Mouse (Mus musculus): Measurements from ENCODE around the gene Nat8f1. TPM values are rescaled to one million over a fixed set of nuclear protein-coding genes. Genes with fewer than 3 reads are reported as not detected.
"Not testable (repeated sequence)": the region's sequence is repeated elsewhere in the genome, so short reads cannot be mapped to it uniquely, and the experiment has no call there.

Nat8f1 gene
- 5.2 and 6.8 TPM in 2 replicates for polyA plus RNA-seq (2014; fragmentation: Nextera tagmentation; extraction: Ambion mirVana)

DNA sequence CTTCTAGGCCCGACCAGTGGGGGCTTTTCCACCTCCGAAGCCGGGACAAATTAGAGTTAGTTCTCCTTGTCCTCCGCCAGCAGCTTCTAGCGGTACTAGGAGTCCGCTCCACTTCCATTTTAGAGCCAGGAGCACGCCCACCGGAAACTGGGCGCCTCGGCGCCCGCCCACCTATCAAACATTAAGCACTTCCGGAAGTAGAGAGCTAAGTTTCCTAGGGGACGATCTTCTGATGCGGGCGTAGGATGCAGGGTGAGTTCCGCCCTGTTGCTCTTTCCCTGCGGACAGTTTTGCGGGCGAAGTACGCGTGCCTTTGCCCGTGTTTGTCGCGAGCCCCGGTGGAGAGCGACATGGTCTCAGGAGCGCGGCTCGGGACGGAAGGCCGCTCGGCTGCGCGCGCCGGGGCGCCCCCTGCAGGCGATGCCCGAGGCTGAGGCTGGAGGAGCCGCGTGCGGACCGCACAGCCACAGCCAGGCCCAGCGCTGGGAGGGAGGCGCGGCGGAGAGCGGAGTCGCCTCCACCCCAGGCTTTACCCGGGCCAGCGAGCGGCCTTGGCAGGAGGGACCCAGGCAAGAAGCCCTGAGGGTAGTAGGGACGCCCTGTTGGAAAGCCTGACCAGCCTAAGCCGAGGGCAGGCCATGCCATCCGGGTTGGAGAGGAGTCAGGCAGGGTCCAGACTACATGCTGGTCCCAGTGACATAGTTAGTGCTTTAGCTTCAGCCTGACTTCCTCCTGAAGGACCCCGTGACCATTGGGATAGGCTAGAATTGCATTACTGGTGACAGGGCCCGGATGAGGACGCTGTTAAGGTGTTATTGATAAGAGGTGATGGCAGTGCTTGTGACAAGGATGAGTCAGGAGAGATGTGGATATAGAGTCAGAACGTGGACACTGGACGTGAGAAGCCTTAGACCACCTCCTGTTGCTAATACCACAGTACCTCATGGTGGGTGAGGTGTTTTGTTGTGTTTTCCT, at the start of gene Nat8f1:
Gene Nat8f1 (minus strand): TSS at position 149 of the 975 bp plus-strand sequence.
- Histone ChIP-seq H3K4me3 (ENCODE audit: low read depth, low read length) (peak within 1 kb of the TSS; percentile 59), H3K27ac (ENCODE audit: low read depth, low read length) (peak within 1 kb of the TSS; percentile 79; the same call in 1 of the 2 replicates), H3K9ac (ENCODE audit: low read depth, low read length) (peak within 1 kb of the TSS; percentile 83), H3K4me2 (peak within 1 kb of the TSS; percentile 66)
- H3K36me3 ChIP-seq (ENCODE audit: control insufficient read depth, insufficient read depth, low read length); H3K27me3 ChIP-seq (replicated peaks; ENCODE audit: control insufficient read depth, insufficient read depth, low read length); H3K9me3 ChIP-seq (ENCODE audit: control insufficient read depth, low read length); H3K4me1 ChIP-seq (replicated peaks; ENCODE audit: control insufficient read depth, insufficient read depth, low read length): not testable (repeated sequence)
- ATAC-seq (replicated peaks; ENCODE audit: low FRiP score) (peak; percentile 97), DNase-seq (ENCODE audit: low spot score) (peak; percentile 87)
- under 1% methylated on average over 52 of the region's 61 CpGs for WGBS

GRCm38 (mm10) chr6:85961101-85962091, 45.9 kb upstream of the Nat8f1 start, which contains the start of gene Dusp11:
Gene Dusp11, minus strand, starts transcription at chr6:85961667.
- peak within 1 kb of the TSS; percentile 92 for H3K4me3 ChIP-seq (ENCODE audit: low read depth, low read length)
- DNase-seq (ENCODE audit: low spot score): peak; percentile 88
- H3K27ac ChIP-seq (ENCODE audit: low read depth, low read length): peak within 1 kb of the TSS; percentile 98
- peaks cover 5% of the 10 kb centered on the region for H3K4me1 ChIP-seq (replicated peaks; ENCODE audit: control insufficient read depth, insufficient read depth, low read length)
- peak within 1 kb of the TSS; percentile 81 for H3K4me2 ChIP-seq
- peak within 1 kb of the TSS; percentile 93 for H3K9ac ChIP-seq (ENCODE audit: low read depth, low read length)
- WGBS: under 1% methylated on average over 70 of the region's 70 CpGs
- H3K36me3 ChIP-seq (ENCODE audit: control insufficient read depth, insufficient read depth, low read length): peaks cover 11% of the 10 kb centered on the region
- peak; percentile 94 for ATAC-seq (replicated peaks; ENCODE audit: low FRiP score)
- H3K27me3 ChIP-seq (replicated peaks; ENCODE audit: control insufficient read depth, insufficient read depth, low read length): no peaks in the 10 kb centered on the region
- no peaks in the 10 kb centered on the region for H3K9me3 ChIP-seq (ENCODE audit: control insufficient read depth, low read length)

DNA sequence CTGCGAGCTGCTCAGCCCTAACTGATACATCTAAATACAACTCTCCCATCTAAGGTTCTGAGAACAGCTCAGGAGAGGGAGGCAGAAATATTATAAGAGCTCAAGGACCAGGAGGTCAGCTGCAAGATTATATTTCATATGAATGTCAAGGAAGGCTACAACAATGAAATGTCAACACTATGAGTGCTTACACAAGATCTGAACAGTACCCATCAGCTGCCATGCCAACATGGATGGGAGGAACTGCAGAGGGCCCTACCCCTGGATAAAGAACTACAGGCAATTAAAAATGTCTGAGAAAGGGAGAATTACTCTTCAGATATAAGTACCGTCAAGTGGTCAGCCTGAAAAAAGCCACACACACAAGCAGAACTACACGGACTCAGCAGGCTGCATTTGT, 42.1 kb upstream of the Nat8f1 start:
- WGBS: 89% methylated on average over 3 of the region's 3 CpGs
- no peak for ATAC-seq (replicated peaks; ENCODE audit: low FRiP score)
- H3K4me1 ChIP-seq (replicated peaks; ENCODE audit: control insufficient read depth, insufficient read depth, low read length): peaks cover 5% of the 10 kb centered on the region
- no peak overlapping the region for H3K4me2 ChIP-seq
- H3K27ac ChIP-seq (ENCODE audit: low read depth, low read length): no peak overlapping the region
- H3K4me3 ChIP-seq (ENCODE audit: low read depth, low read length): no peak overlapping the region
- H3K36me3 ChIP-seq (ENCODE audit: control insufficient read depth, insufficient read depth, low read length): peaks cover 30% of the 10 kb centered on the region
- DNase-seq (ENCODE audit: low spot score): no peak
- no peaks in the 10 kb centered on the region for H3K9me3 ChIP-seq (ENCODE audit: control insufficient read depth, low read length)
- H3K9ac ChIP-seq (ENCODE audit: low read depth, low read length): no peak overlapping the region
- H3K27me3 ChIP-seq (replicated peaks; ENCODE audit: control insufficient read depth, insufficient read depth, low read length): no peaks in the 10 kb centered on the region

- Histone ChIP-seq H3K27ac (ENCODE audit: low read depth, low read length) (no peak overlapping the region), H3K27me3 (replicated peaks; ENCODE audit: control insufficient read depth, insufficient read depth, low read length) (no peaks in the 10 kb centered on the region), H3K4me2 (no peak overlapping the region), H3K4me1 (replicated peaks; ENCODE audit: control insufficient read depth, insufficient read depth, low read length) (no peaks in the 10 kb centered on the region), H3K4me3 (ENCODE audit: low read depth, low read length) (no peak overlapping the region), H3K9ac (ENCODE audit: low read depth, low read length) (no peak overlapping the region), H3K36me3 (ENCODE audit: control insufficient read depth, insufficient read depth, low read length) (peaks cover 58% of the 10 kb centered on the region), H3K9me3 (ENCODE audit: control insufficient read depth, low read length) (no peaks in the 10 kb centered on the region)
- DNase-seq (ENCODE audit: low spot score) (peak; percentile 6), ATAC-seq (replicated peaks; ENCODE audit: low FRiP score) (no peak)
- WGBS: 86% methylated on average over 6 of the region's 6 CpGs
Observed at GRCm38 (mm10) chr6:85948549-85948948, 33.1 kb upstream of the Nat8f1 start.

DNA sequence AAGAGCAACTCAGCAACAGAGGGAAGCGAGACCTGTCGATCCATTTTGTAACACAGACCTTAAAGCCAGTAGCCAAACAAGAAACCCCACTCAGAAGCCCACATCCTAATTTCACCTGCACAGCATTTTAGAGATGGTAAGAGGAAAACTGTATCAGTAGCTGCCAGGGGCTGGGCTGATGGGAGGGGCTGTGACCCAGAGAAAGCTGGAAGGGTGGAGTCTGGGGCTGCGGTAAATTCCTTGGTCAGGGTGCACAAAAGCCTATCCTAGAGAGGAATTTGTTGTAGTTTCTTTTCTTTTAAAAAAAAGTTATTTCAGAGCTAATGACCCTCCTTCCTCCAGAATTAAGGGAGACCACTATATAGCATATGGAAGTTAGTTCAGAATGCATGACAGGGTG, 27.0 kb upstream of the Nat8f1 start:
- Histone ChIP-seq H3K27ac (ENCODE audit: low read depth, low read length) (no peak overlapping the region), H3K4me2 (no peak overlapping the region), H3K27me3 (replicated peaks; ENCODE audit: control insufficient read depth, insufficient read depth, low read length) (no peaks in the 10 kb centered on the region), H3K9me3 (ENCODE audit: control insufficient read depth, low read length) (no peaks in the 10 kb centered on the region), H3K36me3 (ENCODE audit: control insufficient read depth, insufficient read depth, low read length) (peaks cover 32% of the 10 kb centered on the region), H3K4me1 (replicated peaks; ENCODE audit: control insufficient read depth, insufficient read depth, low read length) (peaks cover 3% of the 10 kb centered on the region), H3K9ac (ENCODE audit: low read depth, low read length) (no peak overlapping the region), H3K4me3 (ENCODE audit: low read depth, low read length) (no peak overlapping the region)
- peak; percentile 29 for DNase-seq (ENCODE audit: low spot score)
- WGBS: 90% methylated on average over 3 of the region's 3 CpGs
- 0 out of 2 replicates have a peak, but pooled peaks have one; percentile 67 for ATAC-seq (replicated peaks; ENCODE audit: low FRiP score)

GRCm38 (mm10) chr6:85938701-85939100, 23.2 kb upstream of the Nat8f1 start:
- no peak overlapping the region for H3K4me2 ChIP-seq
- no peak overlapping the region for H3K9ac ChIP-seq (ENCODE audit: low read depth, low read length)
- no peak overlapping the region for H3K27ac ChIP-seq (ENCODE audit: low read depth, low read length)
- H3K4me1 ChIP-seq (replicated peaks; ENCODE audit: control insufficient read depth, insufficient read depth, low read length): peaks cover 5% of the 10 kb centered on the region
- H3K4me3 ChIP-seq (ENCODE audit: low read depth, low read length): no peak overlapping the region
- no peak for DNase-seq (ENCODE audit: low spot score)
- no peak for ATAC-seq (replicated peaks; ENCODE audit: low FRiP score)
- H3K36me3 ChIP-seq (ENCODE audit: control insufficient read depth, insufficient read depth, low read length): peaks cover 10% of the 10 kb centered on the region
- no peaks in the 10 kb centered on the region for H3K27me3 ChIP-seq (replicated peaks; ENCODE audit: control insufficient read depth, insufficient read depth, low read length)
- H3K9me3 ChIP-seq (ENCODE audit: control insufficient read depth, low read length): no peaks in the 10 kb centered on the region
- WGBS: 73% methylated on average over 10 of the region's 10 CpGs

DNA sequence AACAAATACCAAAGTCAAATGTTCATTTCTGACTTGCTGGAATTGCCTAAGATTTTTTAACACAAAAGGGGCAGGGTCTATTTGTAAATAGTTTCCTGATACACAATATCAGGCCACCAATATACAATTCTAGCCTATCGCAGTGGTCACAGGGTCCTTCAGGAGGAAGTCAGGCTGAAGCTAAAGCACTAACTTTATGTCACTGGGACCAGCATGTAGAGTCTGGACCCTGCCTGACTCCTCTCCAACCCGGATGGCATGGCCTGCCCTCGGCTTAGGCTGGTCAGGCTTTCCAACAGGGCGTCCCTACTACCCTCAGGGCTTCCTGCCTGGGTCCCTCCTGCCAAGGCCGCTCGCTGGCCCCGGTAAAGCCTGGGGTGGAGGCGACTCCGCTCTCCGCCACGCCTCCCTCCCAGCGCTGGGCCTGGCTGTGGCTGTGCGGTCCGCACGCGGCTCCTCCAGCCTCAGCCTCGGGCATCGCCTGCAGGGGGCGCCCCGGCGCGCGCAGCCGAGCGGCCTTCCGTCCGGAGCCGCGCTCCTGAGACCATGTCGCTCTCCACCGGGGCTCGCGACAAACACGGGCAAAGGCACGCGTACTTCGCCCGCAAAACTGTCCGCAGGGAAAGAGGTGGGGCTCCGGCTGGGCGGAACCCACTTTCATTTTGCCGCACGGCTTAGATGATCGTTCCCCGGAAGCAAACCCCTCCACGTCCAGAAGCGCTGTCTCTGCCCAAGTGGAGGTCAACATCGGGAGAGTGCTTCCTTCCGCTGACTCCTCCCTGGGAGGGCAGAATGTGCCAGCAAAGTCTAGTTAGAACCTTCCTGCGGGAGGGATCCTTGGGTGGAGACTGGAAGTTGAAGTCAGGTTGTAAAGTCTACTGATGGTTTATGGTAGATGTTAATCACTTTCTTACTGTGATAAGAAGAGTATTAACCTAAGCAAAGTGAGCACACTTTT, 21.3 kb upstream of the Nat8f1 start:
- peak overlapping the region; percentile 58 for H3K27ac ChIP-seq (ENCODE audit: low read depth, low read length)
- H3K4me3 ChIP-seq (ENCODE audit: low read depth, low read length): peak overlapping the region; percentile 54
- not testable (repeated sequence) for H3K27me3 ChIP-seq (replicated peaks; ENCODE audit: control insufficient read depth, insufficient read depth, low read length); H3K9me3 ChIP-seq (ENCODE audit: control insufficient read depth, low read length); H3K36me3 ChIP-seq (ENCODE audit: control insufficient read depth, insufficient read depth, low read length); H3K4me1 ChIP-seq (replicated peaks; ENCODE audit: control insufficient read depth, insufficient read depth, low read length)
- DNase-seq (ENCODE audit: low spot score): peak; percentile 84
- WGBS: 1% methylated on average over 50 of the region's 50 CpGs
- peak; percentile 95 for ATAC-seq (replicated peaks; ENCODE audit: low FRiP score)
- peak overlapping the region; percentile 69 for H3K9ac ChIP-seq (ENCODE audit: low read depth, low read length)
- peak overlapping the region; percentile 70 for H3K4me2 ChIP-seq

All from liver, embryonic 11.5 days (tissue).